Mouse (Mus musculus) megakaryocyte, embryonic 14.5 days (primary cell): ENCODE measurements around the gene Vav2. TPM values are rescaled to one million over a fixed set of nuclear protein-coding genes. Genes with fewer than 3 reads are reported as not detected.

Experiments
- H3K27me3 ChIP-seq: replicated peaks from 2 replicates; pipeline ENCODE3; 2012; ENCODE audit warnings: inconsistent platforms
- H3K36me3 ChIP-seq: replicated peaks from 2 replicates; pipeline ENCODE3; 2012; ENCODE audit warnings: low read length, inconsistent platforms, mixed read lengths
- H3K4me1 ChIP-seq: 2 replicates; pipeline ENCODE4 v1.6.1; 2012; ENCODE audit warnings: inconsistent platforms
- H3K4me3 ChIP-seq: replicated peaks from 2 replicates; pipeline ENCODE3; 2012; ENCODE audit warnings: moderate library complexity, mild to moderate bottlenecking, inconsistent platforms
- H3K9me3 ChIP-seq: 2 replicates; pipeline ENCODE4 v1.6.1; 2012; ENCODE audit warnings: inconsistent platforms
- FLI1 ChIP-seq: IDR thresholded peaks from 2 replicates; pipeline ENCODE4 v1.6.1; 2012; ENCODE audit warnings: low read length, inconsistent platforms, mixed read lengths
- GATA1 ChIP-seq: IDR thresholded peaks from 3 replicates; pipeline ENCODE4 v1.6.1; 2012; ENCODE audit warnings: mixed read lengths, low read length, inconsistent platforms, borderline replicate concordance
- polyA plus RNA-seq: library from polyadenylated mRNA; stranded (reverse); fragments of >175 nt; gene quantifications from 2 replicates; pipeline ENCODE4 v1.2.3, GENCODE M21; 2012; ENCODE audit warnings: low replicate concordance; ENCODE audit not compliant: insufficient read depth

The Vav2 gene
- polyA plus RNA-seq, 1 experiment = 5.5 TPM

DNA sequence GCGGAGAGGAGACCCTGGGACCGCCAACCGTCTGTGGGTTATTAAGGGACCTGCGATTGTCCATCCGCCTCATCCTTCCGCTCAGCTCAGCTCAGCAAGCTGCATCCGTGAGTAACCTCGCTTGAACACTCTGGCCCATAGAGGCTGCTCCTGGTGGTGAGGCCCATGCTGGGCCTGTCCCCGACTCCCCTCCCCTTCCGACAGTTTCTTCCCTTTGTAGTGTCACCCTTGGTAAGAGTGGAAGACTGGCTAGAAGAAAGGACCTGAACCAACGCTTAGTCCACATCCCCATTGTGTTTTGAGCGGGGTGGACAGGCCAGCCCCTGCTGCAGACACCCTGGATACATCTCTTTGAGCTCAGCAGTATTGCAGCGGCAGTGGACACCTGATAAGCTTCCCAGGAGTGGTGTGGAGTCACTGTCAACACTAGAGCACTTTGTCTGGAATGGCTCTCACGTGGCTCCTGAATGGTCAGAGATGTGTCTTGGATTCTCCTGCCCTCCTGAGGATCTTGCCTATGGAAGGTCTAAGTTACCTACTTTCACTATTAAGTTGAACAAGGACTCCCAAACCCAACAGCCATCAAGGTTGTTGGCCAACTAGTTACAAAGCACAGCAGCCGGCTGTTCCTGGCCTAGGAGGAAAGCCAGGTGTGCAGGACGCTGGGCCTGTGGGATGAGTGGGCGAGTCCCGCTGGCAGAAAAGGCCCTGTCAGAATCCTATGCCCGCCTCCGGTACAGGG lies 16.0 kb upstream of the Vav2 start:
- Histone ChIP-seq H3K9me3 (no peaks in the 10 kb centered on the region), H3K36me3 (peaks cover 42% of the 10 kb centered on the region), H3K27me3 (no peaks in the 10 kb centered on the region), H3K4me1 (peaks cover 50% of the 10 kb centered on the region), H3K4me3 (peak overlapping the region; percentile 90)
- no peak for TF ChIP-seq GATA1
- TF ChIP-seq FLI1 = no peak

DNA sequence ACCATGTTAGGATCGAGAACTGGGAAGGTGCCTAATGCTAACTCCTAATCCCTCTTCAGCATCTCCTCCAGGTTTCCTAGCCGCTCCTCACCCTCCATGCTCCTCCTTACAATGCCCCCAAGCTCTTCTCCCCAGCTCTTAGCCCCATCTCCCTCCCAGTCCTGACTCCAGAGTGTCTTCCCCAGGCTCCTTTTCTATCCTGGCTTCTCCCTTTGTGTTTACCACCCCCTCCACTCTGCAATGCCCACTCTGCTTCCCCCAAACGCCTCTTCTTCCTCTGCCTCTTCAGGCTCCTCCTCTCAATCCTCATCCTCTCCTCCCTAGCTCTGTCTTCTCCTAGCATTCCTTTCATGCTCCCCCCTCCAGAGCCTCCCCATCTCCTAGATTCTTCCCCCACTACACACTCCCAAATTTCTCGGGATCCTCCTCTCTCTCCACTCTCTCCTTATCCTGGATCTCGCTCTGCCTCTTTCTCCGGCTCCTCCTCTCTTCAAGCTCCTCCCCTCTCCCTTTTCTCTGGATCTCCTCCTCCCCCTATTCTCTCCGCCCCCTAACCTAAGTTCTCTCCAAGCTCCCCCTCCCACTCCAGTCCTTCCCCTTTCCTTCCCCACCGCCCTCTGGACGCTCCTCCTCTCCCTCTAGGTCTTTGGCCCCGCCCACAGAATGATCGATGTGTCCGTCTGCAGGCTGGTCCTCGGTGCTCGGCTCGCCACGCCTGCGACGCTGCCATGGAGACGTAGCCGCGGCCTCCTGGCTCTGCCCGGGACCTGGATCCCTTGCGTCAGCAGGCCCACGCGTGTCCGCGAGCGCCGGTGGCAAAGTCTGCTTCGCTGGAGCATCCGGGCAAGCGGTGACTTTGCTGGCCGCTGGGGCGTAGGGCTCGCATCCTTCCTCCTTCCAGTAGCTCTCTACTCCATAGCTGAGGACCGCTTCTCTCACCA lies 15.2 kb upstream of the Vav2 start, which contains the start of gene Brd3os:
Gene Brd3os (plus strand): TSS at position 558 of the 941 bp plus-strand sequence.
- TF ChIP-seq GATA1 (no peak), FLI1 (no peak)

DNA sequence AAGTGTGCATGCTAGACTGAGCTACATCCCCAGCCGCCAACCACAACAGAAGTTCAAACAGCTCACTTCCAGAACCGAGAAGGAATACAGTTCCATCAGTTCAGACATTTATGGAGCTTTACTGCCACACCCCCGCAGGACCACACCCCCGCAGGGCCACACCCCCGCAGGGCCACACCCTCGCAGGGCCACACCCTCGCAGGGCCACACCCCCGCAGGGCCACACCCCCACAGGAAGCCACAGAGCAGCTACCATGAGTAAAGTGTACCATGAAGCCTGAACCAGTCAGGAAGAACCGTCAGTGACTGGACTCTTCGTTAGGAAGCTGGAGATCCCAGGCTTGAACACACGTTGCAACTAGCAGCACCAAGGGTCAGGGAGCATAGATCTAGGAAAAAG lies 11.4 kb upstream of the Vav2 start:
- TF ChIP-seq FLI1 = no peak
- no peak for TF ChIP-seq GATA1
- H3K27me3 ChIP-seq = peaks cover 14% of the 10 kb centered on the region
- H3K4me1 ChIP-seq = peaks cover 59% of the 10 kb centered on the region
- H3K4me3 ChIP-seq = peak overlapping the region; percentile 76
- H3K36me3 ChIP-seq = no peaks in the 10 kb centered on the region
- no peaks in the 10 kb centered on the region for H3K9me3 ChIP-seq

More for the DNA sequence above, 15.2 kb upstream of the Vav2 start, which contains the start of gene Brd3os:
- H3K4me1 ChIP-seq = peaks cover 56% of the 10 kb centered on the region
- peak within 1 kb of the TSS; percentile 90 for H3K4me3 ChIP-seq
- peaks cover 33% of the 10 kb centered on the region for H3K36me3 ChIP-seq
- no peaks in the 10 kb centered on the region for H3K9me3 ChIP-seq
- H3K27me3 ChIP-seq = no peaks in the 10 kb centered on the region

DNA sequence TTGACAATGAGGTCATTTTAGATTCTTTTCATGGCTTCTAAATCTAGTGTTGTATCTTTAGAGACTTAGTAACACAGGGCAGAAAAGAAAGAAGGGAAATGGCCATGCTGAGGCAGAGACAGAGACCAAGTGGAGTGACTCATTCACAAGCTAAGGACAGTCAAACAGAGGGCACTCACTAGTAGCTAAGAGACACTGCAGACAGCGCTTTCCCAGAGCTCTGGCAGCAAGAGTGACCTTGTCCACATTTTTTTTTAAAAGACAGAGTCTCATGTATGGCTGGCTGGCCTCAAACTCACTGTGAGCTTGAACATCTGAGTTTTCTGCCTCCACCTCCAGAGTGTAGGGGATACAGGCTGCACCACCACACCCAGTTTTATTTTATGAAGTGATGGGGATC lies 11.0 kb upstream of the Vav2 start:
- Histone ChIP-seq H3K27me3 (peaks cover 14% of the 10 kb centered on the region), H3K4me1 (peaks cover 55% of the 10 kb centered on the region), H3K9me3 (no peaks in the 10 kb centered on the region), H3K4me3 (peak overlapping the region; percentile 69), H3K36me3 (no peaks in the 10 kb centered on the region)
- TF ChIP-seq GATA1 (no peak), FLI1 (no peak)

DNA sequence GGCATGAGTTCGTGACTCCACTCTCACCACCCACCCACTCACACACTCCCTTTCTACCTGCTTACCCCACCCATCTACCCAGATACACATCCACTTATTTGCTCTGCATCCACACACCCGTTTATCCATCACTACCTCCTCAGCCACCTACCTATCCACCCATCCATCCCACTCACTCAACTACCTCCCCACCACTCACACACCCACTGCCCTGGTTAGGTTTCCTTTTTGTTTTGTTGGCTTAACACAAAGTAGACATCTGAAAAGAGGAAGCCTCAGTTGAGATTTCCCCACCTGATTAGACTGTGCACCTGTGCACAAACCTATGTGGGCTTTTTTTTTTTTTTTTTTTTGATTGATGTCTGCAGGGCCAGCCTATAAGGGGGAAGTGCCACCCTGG lies 5.8 kb upstream of the Vav2 start:
- Histone ChIP-seq H3K4me1 (peaks cover 18% of the 10 kb centered on the region), H3K27me3 (peaks cover 42% of the 10 kb centered on the region), H3K9me3 (no peaks in the 10 kb centered on the region), H3K36me3 (no peaks in the 10 kb centered on the region), H3K4me3 (no peak overlapping the region)
- TF ChIP-seq GATA1 (no peak), FLI1 (no peak)

DNA sequence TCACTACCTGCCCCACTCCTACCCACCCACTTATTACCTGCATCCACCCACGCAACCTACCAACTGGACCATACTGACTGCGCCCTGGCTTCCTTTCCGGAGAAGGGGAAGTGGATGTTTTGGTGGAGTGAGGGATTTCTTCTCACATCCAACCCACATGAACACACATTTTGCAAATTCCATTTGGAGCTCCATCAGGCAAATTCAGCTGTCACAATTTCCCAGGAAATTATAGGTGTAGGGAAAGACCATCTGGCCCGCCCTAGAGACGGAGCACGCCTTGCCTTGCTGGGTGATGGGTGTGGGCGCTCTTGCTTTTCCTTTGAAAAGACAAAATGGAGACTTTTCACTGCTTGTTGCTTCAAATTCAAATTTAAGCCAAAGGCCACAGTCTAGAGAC lies 3.8 kb upstream of the Vav2 start:
- Histone ChIP-seq H3K9me3 (no peaks in the 10 kb centered on the region), H3K4me3 (no peak overlapping the region), H3K36me3 (no peaks in the 10 kb centered on the region), H3K4me1 (peaks cover 28% of the 10 kb centered on the region), H3K27me3 (peaks cover 47% of the 10 kb centered on the region)
- TF ChIP-seq FLI1 (no peak), GATA1 (no peak)

DNA sequence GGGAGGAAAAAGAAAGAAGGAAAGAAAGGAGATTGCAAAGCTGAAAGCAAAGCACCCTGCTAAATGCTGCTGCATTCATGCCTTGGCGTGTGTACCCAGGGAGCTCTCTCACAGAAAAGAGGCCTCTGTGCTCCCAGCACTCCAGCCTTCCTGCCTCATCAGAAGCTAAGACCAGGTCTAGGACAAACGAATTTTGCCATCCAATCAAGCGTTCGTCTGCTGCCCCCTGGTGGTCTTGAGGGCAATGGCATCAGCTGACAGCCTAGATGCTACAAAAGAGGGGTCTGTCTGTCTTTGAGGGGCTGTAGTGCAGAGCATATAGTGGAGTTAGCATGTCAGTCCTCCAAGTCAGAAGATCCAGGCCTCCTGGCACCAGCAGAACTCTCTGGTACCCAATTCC lies 1.2 kb upstream of the Vav2 start:
- no peaks in the 10 kb centered on the region for H3K9me3 ChIP-seq

DNA sequence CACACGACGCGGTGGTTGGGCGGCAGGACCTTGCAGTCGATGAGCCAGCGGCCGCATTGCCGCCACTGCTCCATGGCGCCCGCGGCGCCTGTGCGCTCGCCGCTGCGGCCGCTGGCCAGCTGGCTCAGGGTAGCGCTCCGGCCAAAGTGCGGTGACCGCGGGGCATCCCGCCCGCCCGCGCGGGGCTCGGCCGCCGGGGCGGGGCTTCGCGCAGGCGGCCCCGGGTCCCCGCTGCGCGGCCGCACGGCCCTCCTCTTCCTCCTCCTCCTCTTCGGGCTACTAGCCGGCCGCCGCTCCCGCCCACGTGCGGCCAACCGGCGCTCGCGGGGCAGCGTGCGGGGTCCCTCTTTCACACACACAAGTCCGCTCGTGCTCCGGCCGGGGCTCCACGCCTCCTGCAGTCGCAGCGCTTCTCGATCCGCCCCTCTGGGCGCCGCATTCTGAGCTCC lies 403 bp downstream of the Vav2 start:
- Histone ChIP-seq H3K27me3 (peaks cover 70% of the 10 kb centered on the region), H3K4me3 (peak overlapping the region; percentile 93), H3K4me1 (peaks cover 30% of the 10 kb centered on the region), H3K36me3 (no peaks in the 10 kb centered on the region), H3K9me3 (no peaks in the 10 kb centered on the region)
- no peak for TF ChIP-seq FLI1
- TF ChIP-seq GATA1 = no peak

More for the DNA sequence above, 1.2 kb upstream of the Vav2 start:
- Histone ChIP-seq H3K4me1 (peaks cover 27% of the 10 kb centered on the region), H3K27me3 (peaks cover 63% of the 10 kb centered on the region), H3K4me3 (no peak overlapping the region), H3K36me3 (no peaks in the 10 kb centered on the region)
- no peak for TF ChIP-seq GATA1
- no peak for TF ChIP-seq FLI1

DNA sequence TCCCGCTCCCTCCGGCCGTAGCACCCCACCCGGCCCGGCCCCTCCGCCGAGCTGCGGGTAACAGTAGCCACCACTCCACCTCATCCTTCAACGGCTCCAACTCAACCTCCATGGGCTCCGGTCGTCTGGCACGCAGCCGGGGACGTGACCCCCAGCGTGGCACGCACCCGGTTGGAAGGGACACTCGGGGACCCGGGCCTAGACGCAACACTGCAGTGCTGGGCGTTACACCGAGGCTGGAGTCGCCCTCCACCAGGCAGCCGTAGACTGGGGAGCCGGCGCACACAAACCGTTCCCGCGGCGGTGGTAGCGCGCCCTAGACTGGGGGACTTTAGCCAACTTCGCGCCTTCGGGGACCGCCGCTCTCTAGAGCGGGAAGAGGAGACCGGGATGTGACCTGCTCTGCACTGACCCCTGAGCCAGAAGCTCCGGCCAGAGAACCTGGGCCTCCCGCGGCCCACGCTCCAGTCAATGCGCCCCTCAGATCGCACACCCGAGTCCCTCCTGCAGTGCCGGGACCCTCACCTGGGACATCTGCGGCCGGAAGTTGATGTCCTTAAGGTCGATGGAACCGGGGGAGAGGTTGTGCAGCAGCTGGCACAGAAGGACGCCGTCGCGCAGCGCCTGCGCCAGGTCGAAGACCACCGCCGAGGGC lies 955 bp downstream of the Vav2 start:
- Histone ChIP-seq H3K36me3 (no peaks in the 10 kb centered on the region), H3K4me1 (peaks cover 36% of the 10 kb centered on the region), H3K27me3 (peaks cover 68% of the 10 kb centered on the region), H3K9me3 (no peaks in the 10 kb centered on the region), H3K4me3 (peak overlapping the region; percentile 93)
- no peak for TF ChIP-seq GATA1
- TF ChIP-seq FLI1 = no peak
